Mouse (Mus musculus) mouse embryonic stem cell (cell line): ENCODE data around the gene Morc2b.
"Not testable (repeated sequence)": the region's sequence is repeated elsewhere in the genome, so short reads cannot be mapped to it uniquely, and the experiment has no call there.

ENCODE experiments used
- in situ Hi-C, 2 experiments: fragments of 300-500 bp; cut with MboI; formaldehyde crosslinking; loops; 1 replicate in 1 of 2; 3 replicates in 1 of 2; pipeline ENCODE4 v1.14.3; 2019 to 2020; ENCODE audit warnings: low sequenced_read_pairs in 2 of 2, low pct_unique_long_range_greater_than_20kb in 1 of 2, mixed read lengths in 1 of 2; ENCODE audit not compliant: unreplicated experiment in 1 of 2

Morc2b gene

DNA sequence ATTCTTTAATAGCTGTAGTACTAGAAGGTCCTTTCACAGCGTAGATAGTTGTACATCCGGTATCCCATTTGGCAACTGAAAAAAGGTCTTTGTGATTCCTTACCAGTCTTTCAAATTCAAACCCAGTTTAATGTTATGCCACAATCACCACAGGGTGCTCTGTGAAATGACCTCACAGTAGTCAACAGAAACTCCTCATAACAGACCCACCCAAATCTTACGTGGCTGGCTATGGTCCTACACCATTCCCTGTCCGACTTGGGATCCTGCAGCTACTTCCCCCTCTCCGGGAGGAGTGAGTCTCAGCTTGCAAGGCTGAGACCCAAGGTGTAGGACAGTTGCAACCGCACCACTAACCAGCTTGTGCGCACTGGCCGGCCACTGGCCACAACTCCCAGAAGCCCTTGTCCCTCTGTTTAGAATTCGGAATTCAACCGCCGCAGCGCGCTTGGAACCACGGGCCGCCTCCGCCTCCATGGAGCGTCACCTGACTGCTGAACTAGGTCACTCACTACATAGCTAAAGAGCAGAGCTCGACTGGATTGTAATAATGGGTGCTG lies at the start of gene Morc2b:
Morc2b (minus strand) TSS at position 423 of the 560 bp plus-strand sequence.
- in situ Hi-C loops = no loop called here

GRCm38 (mm10) chr17:33168147-33168546 lies 28.7 kb upstream of the Morc2b start, which contains the start of gene Olfr55:
TSS of gene Olfr55 (plus strand) at chr17:33168447.
- in situ Hi-C loops = not testable (repeated sequence)

DNA sequence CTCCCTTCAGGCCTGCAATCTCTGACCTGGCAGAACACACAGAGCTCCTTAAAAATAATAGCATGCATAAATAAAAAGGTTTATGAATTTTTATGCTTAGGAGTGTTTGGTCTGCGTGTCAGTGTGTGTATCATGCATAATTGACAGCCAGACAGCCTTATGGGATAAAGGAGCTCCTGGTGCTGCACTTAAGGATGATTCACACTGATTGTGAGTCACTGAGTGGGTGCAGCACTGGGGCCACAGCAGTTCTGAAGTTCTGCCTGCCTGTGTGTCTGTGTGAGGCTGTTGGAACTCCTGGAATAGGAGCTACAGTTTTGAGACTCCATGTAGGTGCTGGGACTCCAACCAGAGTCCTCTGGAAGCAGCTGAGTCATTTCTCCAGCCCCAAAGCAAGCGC lies 13.2 kb downstream of the Morc2b start:
- in situ Hi-C loops = no loop called here

DNA sequence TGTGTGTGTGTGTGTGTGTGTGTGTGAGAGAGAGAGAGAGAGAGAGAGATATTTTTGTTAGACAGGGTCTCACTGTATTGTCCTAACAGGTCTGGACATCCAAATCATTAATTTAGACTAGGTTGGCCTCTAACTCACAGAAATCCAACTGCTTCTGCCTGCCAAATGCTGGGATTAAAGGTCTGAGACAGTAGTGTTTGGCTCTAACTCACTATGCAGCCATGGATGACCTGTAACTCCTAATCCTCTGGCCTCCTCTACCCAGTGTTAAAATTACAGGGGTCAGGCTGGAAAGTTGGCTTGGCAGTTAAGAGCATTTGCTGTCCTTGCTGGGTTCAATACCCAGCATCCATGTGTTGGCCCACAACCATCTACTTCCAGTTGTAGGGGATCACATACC lies 14.9 kb downstream of the Morc2b start:
- in situ Hi-C loops = no loop called here

DNA sequence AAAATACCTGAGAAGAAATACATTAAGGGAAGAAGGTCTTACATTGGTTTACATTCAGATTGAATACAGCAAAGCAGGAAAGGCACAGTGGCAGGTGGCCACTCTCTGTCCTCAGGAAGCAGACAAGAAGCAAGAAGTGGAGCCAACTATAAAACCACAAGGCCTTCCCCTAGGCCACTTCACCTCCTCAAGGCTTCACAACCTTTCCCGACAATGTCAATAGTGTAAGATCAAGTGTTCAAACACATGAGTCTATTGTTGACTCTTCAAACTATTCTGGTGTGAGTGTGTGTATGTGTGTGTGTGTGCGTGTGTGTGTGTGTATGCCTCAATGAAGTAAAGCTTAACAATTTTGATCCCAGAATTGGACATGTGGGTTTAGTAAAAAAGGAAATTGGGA lies 42.1 kb downstream of the Morc2b start:
- in situ Hi-C loops = no loop called here

DNA sequence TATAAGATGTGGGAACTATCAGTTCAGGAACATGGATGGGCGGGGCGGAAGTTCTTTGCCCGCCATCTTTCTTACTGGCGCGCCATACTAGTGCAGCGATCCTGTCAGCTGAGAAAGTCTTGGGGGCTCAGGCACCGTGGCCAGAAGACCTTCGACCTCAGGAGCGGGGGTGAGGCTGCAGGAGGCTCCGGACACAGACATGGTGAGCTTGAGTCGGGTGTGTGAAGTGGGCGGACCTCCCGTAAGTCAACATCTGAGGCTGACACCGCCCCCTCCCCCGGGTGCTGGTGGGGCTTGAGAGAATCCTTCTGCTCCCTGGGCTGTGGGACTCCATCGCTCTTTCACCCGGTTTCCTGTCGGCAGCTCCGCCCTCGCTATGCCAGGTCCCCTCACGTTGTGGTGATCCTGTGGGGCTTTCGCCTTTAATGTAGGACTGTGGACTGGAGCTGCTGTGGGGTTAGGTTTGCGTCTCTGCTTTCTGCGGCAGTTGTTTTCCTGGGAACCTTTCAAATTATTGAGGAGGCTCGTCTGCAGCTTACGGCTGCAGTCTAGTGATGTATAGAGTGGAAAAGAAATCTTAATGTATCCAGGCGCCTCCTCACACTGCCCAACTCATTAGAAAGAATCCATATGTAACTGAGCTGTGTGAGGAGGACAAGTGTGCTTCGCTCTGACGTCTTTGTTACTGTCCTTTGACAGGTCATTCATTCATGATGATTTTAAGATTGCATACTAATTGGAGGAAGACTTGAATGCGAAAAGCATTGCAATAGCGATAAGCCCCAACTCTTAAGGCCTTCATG lies 46.9 kb downstream of the Morc2b start:
- in situ Hi-C loops = no loop called here

- in situ Hi-C loops = no loop called here
Observed at GRCm38 (mm10) chr17:33091630-33092029, 47.9 kb downstream of the Morc2b start.

GRCm38 (mm10) chr17:33089220-33089949 lies 50.1 kb downstream of the Morc2b start, which contains the start of gene Zfp563:
TSS of gene Zfp563 (plus strand) at chr17:33089310.
- in situ Hi-C loops = no loop called here

- in situ Hi-C loops = no loop called here
Observed at GRCm38 (mm10) chr17:33067958-33068357, 71.5 kb downstream of the Morc2b start, which contains the start of gene 4921501E09Rik. TSS of gene 4921501E09Rik (minus strand) at chr17:33068058.
